Mouse (Mus musculus): ENCODE measurements at regions not wholly inside any gene's neighbourhood (a gene's known extent, or its start where the extent isn't known, plus 50 kb on each side); places are given as distances from the start of the nearest gene placed in this dataset.

DNA sequence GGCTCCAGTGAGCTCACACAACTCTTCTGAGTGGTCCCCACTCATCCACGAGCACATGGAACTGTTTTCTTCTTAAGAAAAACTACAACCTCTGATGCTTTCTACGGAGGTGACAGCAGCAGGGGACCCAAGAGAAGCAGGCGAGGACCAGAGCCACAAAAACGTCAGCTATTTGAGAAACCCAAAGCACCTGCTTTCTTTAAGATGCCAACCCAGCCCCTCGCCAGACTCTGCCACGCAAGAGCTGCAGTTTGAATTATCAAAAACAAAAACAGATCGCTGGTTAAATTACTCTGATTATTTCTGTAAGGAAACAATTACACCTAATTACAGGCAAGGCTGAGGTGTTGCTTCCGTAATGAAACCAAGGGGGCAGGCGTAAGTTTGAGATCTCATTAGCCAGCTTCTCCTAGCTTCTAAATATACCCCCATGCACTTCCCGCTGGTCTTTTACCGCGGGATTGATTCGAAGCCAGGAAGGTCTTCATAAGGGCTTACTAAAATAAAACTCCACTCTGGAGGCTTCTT is 614.1 kb downstream of the Pdcd6ip start:
- in situ Hi-C loops (cut with MboI, MseI) = no loop called here

DNA sequence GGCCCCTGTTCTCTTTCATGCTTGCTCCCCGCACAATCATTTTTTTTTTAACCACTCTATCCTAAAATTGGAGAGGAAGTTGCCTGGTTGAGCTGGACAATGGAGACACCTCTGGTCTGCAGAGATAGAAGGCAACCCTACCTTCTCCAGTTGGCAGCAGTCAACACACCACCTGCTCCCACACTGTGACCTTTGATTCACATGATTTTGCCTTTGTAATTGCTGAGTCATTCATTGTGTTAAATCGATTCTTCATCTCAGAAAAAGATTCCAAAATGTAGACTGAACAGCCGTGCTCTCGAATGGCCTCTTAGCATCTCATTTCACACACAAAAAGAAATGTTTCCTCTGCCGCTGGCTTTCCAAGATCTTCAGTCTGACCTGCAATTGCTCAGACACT is 616.2 kb downstream of the Pdcd6ip start:
- in situ Hi-C loops (cut with MboI, MseI) = no loop called here

DNA sequence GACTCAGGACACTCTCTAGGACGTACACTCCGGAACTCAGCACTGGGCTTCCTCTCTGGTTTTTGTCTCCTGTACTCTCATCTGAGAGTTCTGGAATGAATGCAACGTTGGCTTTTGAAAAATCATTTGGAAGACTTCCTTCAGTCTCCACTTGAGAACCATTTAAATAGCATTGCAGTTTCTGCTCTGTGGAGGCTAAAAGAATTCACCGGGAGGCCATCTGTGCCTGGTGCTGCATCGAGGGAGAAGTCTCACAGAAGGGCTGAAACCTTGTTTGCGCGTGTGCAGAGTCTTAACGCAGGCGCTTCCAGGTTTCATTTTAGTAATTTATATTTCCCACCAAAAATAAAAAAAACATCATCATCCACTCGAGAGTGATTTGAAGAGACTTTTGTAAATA is 620.3 kb downstream of the Pdcd6ip start:
- in situ Hi-C loops (cut with MboI, MseI) = no loop called here

DNA sequence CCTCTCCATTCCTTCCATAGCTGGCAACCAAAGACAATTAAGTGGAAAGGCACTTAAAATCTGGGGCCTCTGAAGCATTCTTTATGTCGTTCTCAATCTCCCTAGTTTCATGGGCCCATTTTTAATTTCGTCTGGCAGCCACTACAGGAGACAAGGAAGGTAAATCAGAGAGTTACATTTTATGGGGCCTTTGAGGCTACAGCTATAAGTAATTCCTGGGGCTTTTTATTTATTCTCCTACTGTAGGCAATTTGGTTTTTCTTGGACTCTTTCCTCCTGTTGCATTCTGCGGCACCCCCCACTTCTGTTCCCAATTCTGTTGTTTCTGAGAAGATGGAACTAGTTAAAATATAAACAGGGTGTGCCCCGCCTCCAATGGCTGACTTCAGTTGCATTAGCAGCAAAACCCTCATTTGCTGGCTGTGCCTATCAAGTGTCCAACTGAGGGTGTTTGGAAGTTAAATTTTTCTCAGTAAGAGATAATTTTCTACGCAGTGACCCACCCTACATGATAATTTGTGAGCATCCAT is 622.7 kb downstream of the Pdcd6ip start:
- in situ Hi-C loops (cut with MboI, MseI) = no loop called here

DNA sequence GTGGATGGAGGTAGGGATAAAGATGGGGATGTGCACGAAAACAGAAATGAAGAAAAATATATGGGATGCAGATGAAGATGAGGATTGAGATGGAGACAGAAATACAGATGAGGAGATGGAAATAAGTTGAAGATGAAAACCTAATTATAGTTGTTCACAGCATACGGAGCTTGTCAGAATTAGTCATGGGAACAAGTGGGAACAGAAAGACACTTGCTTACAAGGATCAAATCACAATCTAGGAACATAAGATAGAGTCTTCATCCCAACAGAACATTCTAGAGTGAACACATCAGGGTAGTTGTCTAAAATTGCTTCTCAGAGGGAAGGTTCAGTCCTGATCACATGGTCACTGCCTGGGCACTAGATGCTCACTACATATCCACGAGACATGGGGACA is 633.2 kb downstream of the Pdcd6ip start:
- in situ Hi-C loops (cut with MboI, MseI) = no loop called here

DNA sequence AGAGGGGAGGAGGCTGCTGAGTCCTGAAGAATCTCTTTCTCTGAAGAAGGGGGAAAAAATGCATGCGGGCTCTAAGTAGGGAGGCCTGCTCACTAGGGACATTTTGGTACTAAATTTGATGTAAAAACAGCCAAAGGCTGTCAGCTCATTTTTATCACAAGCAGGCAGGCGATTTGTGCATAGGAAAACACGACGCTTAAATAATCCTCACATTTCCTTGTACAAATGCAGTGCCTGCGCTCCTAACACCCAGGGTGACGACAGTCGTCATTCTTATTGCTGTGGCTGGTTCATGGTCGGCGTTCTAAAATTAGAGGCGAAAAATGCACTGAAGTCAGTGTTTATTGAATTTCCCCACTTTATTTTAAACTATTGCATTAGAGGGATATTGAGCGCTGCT is 650.6 kb downstream of the Pdcd6ip start:
- in situ Hi-C loops (cut with MboI, MseI) = no loop called here

DNA sequence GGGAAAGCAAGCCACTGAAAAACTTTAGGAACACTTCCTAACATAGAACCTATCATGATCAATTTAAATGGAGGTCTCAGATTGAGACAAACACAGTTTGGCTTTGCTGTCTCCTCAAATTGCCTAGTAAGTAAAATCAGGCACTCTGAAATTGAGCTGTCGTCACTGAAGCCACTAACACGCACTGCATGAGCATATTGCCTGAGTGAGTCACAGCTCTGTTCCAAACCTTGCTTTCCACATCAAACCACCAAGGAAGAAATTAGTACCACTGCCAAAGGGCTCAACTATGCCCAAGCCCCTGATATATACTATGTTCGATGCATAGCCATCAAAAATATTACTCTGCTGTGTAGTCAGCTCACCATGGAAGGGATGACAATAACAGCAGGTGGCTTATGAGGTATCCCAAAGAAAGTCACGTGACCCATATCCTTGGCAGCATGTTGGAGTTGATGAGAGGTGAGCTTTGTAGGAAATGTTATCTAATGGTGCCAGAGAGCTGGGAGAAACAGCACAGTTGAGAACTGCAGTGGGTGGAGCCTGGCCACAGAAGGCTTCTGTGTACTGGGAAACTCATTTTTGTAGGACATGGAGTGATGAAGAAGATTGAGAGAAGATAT is 663.4 kb downstream of the Pdcd6ip start:
- in situ Hi-C loops (cut with MboI, MseI) = no loop called here

DNA sequence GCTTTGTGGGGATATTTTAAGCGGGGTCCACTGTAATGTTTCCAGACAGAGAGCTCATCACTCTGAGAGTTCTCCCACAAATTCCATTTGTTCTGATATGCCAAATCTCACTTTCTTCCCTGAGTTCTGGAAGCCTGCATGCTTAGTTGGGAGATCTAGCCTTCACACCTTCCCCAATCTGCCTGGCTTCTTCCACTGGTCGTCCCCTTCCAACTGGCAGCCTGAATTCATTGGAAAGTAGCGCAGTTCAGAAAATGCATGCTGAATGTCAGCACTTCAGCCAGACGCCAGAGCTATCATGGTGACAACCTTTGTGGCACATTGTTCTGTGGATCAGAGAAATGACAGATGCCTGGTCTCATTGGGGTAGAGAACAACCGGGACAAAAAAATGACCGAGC is 667.2 kb downstream of the Pdcd6ip start:
- in situ Hi-C loops (cut with MboI, MseI) = no loop called here

DNA sequence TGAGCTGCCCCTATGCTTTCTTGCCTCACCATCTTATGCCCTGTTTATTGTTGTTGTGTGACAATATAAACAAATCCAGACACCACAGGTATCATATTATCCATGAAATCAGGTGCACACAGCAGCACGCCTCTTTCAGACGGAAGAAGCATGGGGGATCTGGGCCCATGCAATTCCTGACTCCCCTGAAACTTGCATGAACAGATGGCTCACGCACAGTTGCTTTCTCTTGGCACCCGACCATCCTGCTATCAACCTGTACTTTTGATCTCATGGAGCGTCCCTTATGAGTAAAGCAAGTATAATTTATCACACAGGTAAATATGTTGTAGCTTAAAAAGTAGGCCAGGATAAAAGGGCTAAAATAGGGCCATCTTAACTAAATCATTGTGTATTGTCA is 674.1 kb downstream of the Pdcd6ip start:
- in situ Hi-C loops (cut with MboI, MseI) = no loop called here

DNA sequence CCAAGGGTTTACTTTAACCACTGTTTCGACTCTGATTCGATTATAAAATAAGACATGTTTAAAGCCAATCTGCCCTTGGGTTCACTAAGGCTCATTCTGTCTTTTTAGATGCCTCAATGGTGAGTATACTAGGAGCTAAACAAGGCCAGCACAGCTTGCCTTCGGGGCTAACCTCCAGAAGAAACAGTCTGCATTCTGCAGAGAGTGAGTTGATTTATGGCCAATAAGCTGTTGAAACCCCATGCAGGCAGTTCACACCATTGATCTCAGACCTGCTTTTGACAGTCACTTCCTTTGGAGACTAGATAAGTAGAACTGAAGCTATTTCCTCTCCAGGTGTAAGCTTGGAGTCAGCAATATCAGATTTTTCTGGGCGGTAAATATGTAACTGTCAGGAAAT is 679.0 kb downstream of the Pdcd6ip start:
- in situ Hi-C loops (cut with MboI, MseI) = no loop called here

DNA sequence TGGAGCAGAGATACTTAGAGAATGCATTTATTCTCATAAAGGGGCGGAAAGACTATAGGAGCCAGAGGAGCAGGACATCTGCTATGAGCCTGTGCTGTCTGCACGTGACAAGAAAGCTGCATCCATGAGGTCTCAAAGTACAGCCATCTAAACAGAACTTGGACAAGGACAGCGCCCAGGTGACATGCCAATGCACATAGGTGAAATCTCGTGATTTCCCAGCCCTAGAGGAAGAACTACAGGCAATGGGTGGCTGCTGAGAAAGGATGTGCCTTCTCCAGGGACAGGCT is 681.2 kb downstream of the Pdcd6ip start:
- in situ Hi-C loops (cut with MboI, MseI) = no loop called here

DNA sequence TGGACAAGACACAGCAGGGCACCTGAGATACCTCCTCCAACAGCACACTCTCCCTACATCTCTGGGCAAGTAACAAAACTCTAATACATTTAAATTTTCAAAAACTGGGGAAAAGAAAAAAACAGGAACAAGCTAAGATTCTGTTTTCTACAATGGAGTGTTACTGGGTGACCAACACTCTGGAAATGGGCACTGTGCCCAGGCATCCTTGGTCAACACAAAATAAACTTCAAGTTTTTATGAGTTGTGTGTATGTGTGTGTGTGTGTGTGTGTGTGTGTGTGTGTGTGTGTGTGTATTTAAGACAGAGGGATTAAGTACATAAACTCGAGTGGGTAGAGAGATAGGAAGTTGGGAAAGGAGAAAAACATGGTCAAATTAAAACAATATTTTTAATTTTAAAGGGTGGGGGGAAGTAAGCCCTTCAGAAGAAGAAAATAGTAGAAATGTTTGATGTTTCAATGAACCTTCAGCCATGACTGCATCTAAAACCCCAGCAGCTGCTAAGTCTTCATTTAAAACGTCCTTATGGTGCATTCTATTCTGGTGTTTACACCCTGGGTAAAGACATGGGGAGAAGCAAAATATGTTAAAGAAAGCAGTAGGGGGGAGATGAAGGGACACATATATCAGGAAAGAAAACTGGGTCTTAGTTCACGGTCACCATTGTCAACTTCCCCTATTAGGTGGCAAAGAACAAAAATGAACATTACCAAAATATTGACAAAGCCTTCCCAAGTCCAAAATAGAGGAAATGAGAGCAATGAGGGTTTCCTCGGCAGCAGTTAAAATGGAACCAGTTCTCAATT is 681.8 kb downstream of the Pdcd6ip start:
- in situ Hi-C loops (cut with MboI, MseI) = no loop called here

DNA sequence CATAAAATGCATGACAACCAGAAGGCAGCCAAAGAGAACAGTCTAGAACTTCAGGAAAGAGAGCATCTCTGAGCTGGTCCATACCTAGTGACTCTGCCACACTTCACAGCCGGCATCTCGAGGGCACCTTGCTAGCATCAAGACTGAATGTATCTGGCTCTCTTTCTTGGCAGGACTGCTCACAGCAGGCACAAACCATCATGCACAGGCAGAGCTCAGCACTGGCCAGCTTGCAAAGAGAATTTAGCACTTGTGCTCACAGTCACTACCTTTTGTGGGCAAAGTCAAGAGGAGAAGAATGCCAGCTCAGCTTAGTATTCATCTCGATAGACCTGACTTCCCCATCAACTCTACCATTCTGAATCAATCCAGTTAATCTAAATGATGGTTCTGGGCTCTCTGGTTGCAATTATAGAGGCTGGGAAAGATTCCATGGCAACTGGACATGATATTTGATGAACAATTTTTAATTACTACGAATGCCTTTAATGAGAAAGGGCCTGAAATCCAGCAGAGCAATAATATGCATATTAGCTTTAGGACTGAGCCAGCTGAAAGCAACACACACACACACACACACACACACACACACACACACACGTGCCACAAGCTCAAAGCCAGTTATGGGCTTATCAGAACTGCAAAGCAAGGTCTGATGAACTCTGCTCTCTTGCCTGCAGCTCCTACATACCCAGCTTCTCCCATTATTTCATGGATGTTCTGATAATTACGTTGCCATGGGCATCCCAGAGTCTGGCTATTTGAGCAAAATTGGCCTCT is 686.0 kb downstream of the Pdcd6ip start:
- in situ Hi-C loops (cut with MboI, MseI) = no loop called here

DNA sequence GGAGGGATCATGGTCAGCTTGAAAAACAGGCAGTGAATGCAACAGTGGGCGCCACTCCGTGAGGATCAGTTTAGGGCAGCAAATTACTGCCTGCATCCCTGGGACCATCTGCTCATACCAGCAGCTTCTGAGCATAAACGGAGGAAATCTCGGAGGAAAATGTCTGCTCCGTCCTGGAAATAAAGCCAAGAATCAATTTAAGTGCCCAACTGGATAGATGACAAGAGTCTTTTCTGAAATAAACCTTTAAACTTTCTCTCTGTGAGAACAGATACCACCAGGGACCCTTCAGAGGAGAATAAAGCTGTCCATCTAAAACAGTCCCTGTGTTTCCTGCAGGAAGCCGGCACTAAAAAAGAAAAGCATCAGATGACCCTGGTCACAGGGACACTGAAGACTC is 688.5 kb downstream of the Pdcd6ip start:
- in situ Hi-C loops (cut with MboI, MseI) = no loop called here

DNA sequence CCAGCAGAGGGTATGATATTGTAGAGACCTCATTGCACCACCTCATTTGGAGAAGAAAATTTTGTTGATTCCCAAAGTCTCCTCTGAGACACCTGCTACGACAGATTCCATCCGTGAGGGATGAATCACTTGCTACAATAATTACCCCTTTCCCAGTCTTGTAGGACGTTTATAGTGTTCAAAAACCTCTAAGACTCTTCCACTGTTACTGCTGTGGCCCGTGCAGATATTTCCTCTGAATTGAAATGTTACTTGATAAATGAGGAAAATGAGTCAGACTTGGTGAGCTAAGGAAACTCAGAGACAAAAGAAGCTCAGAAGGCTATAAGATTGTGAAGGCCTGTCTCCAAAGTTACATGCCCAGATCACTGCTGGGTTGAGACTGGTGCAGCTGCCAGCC is 700.0 kb downstream of the Pdcd6ip start:
- in situ Hi-C loops (cut with MboI, MseI) = no loop called here

DNA sequence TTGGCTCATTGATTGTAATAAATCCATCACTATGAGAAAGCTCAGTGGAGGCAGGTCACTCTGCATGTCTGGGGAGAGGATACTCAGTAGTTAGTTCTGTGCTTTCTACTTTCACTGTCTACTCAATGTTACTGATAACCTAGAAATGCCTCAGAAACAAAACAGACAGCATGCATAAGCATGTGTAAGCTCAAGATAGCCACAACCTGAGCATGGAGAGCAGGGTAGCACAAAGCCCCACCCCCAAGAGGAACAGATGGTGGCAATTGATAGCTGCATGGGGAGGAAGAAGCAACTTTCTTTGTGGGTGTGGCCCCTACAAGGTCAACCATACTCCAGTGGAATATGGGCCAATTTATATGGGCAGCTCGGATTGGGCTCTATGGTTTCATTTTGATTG is 711.9 kb downstream of the Pdcd6ip start:
- in situ Hi-C loops (cut with MboI, MseI) = no loop called here

DNA sequence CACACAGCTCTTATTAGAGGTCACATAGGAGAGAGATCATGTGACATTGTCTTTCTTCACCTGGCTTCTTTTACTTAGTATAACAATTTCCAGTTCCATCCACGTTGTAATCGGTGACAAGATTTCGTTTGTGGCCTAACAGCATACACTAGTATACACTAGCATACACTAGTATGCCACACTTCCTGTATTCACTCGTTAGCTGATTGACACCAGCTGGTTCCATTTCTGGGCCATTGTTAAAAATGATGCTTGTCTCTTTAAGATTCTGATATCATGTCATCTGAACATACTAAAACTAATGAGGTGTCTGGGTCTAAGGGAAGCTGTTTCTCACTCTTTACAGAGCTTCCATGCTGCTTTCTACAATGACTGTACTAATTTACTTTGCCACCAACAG is 713.3 kb downstream of the Pdcd6ip start:
- in situ Hi-C loops (cut with MboI, MseI) = no loop called here

DNA sequence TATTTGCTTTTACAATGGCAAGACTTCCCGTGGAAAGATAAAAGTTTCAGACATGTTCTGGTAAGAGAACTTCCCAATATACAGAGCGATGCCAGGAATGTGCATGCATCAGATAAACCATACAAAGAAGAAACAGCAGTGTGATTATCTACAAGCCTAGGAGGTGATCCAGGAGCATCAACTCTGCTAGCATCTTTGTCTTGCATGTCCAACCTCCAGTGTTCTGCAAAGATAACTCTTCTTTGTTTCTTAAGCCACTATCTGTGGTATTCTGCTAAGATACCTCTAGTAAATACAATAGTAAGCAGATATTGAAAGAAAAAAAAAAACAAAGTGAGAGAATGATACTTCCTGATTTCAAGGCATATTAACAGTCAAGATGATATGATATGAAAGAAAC is 714.4 kb downstream of the Pdcd6ip start:
- in situ Hi-C loops (cut with MboI, MseI) = no loop called here

DNA sequence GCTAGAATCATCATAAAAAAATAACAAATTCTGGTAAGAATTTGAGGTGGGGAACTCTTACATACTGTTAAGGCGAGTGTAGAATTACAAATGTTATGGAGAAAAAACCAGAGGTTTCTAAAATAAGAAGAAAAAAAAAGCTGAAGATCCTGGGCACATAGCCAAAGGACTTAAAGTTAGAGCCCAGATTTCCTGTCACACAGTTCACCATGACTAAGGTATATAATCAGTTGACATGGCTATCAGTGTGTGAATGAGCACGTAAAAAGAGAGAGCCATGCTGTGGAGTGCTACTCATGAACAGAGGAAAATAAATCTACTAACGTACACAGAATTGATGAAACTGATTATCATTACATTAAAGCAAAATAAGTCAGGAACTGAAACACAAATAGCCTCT is 715.1 kb downstream of the Pdcd6ip start:
- in situ Hi-C loops (cut with MboI, MseI) = no loop called here

DNA sequence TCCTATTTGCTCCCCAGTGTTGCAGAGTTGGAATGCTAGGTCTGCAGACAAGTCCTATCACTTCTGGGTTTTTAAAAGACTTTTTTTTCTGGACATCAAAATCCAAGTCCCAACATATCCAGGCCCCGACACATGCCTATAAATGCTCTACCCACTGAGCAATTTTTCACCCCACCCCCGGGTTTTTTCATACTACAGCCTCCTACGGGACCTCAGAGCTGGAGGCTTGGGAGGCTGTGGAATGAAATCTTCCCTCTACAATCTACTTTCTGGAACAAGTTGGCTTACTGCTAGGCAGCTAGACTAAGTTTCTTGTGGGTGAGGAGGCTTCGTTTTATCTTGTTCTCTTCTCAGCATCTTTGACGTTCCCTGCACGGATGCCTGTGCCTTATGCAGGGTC is 724.7 kb downstream of the Pdcd6ip start:
- in situ Hi-C loops (cut with MboI, MseI) = no loop called here

DNA sequence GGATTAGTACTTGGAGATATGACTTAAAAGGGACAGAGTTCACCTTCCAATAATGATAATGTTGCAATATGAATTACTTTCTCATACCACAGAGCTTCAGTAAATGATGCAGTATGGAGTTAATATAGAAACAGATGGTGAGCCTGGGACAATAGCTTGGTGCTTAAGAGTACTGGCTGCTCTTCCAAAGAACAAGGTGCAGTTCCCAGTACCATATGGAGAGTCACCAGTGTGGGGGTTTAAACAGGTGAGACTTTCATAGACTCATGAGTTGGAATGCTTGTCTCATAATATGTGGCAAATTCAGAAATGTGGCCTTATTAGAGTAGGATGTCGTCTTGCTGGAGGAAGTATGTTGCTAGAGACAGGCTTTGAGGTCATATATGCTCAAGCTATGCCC is 715.8 kb upstream of the Arpp21 start:
- in situ Hi-C loops (cut with MboI, MseI) = no loop called here

DNA sequence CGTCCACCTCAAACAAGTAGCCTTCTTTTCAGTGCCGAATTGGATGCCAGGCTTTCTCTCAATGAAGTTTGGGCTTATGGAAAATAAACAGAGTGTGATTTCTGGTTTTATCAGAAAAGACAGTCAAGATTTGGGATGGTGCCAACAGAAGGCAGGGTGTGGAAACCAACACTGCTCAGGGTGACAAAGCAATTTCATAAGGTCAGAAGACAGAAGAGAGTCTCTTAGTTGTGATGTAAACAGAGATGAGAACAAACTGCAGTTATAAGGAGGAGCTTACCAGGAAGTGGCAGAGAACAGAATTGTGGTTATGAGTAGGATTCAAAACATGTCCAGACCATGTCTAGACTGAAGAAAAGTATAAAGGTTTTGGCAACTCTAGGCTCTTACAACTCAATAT is 714.3 kb upstream of the Arpp21 start:
- in situ Hi-C loops (cut with MboI, MseI) = no loop called here

DNA sequence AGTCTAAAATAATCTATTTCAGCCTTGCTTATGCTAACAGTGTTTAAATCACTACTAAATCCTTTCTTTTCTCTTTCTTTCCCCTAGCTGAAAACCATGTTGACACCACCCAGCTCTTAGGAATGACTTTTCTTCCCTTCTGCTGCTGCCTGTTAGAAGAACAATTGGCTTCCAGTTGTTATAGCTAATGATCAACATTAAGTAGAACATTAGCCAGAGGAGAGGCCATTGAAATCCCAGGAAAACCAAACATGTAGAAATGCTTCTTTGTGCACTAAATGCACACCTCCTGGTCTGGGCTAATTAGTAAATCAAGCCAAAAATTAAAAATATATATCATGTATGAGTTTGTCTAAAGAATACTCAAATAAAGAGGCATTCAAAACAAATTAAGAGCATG is 703.0 kb upstream of the Arpp21 start:
- in situ Hi-C loops (cut with MboI, MseI) = no loop called here

Data from T-helper 2 cell (primary cell).